Mouse (Mus musculus): ENCODE measurements around the gene Aes. TPM values are rescaled to one million over a fixed set of nuclear protein-coding genes. Genes with fewer than 3 reads are reported as not detected.

The Aes gene
- total and polyA plus RNA-seq, 3 experiments = 182 to 1,535 (median 400) TPM

DNA sequence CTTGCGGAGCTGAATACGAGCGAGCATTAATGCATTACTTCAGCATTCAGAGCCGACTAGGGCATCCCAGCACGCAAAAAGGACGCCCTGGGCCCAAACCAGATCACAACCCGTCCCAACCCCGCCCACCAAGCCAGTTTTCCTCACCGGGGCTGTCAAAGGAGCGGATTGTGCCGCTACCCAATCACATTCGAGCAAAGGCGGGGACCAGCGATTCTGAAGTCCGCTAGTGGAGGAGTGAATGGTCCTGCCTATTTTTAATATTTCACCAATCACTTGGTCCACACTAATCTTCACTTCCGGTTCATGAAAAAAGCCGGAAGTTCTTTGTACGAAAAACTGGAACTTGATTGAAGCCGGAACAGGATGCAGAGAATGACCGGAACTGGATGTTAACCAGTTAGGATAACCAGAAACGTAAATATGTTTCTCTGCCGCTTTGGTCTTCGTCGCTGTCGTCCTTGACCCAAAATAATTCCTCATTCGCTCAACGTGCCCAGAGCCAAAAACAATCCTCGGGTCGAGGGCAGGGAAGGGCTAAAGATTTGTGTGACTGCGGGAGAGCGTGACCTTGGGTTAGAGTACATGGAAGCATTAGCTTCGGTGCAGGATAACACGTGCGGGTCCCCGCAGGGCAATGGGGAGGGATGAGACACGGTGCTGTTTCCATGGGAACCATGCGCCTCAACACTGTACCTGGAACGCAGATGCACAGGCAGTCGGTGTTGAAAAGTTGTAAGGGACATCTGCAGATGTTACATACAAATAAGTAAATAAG lies 46.9 kb downstream of the Aes start, which contains the start of gene BC025920:
BC025920 (plus strand) TSS at position 297 of the 778 bp plus-strand sequence.
- 0 out of 2 replicates have a peak, but pooled peaks cover 2% of the 10 kb centered on the region for H3K9me3 ChIP-seq (replicated peaks)
- peak within 1 kb of the TSS; percentile 79 for H3K4me3 ChIP-seq (ENCODE audit: low read depth, low read length)
- peaks cover 53% of the 10 kb centered on the region for H3K4me1 ChIP-seq (ENCODE audit: insufficient read depth, low read depth, low read length)
- H3K36me3 ChIP-seq (replicated peaks) = peaks cover 27% of the 10 kb centered on the region
- peak; percentile 92 for ATAC-seq (ENCODE audit: extremely low read depth, insufficient number of reproducible peaks, low FRiP score, poor library complexity, severe bottlenecking)
- TF ChIP-seq CTCF (IDR thresholded peaks at IDR 0.05; ENCODE audit: low read depth, low read length) = no peak
- TF ChIP-seq POLR2AphosphoS5 (IDR thresholded peaks at IDR 0.05; ENCODE audit: insufficient replicate concordance, low read depth, low read length) = no peak
- no peak for TF ChIP-seq GATA2 (IDR thresholded peaks at IDR 0.05; ENCODE audit: borderline replicate concordance, low read depth, low read length)
- TF ChIP-seq GATA1 (IDR thresholded peaks at IDR 0.05; ENCODE audit: borderline replicate concordance, low read length) = no peak
- TF ChIP-seq TAL1 (conservative IDR thresholded peaks at IDR 0.05; ENCODE audit: low read depth, low read length) = no peak
- DNase-seq (ENCODE audit: low spot score) = peak; percentile 98
- no peaks in the 10 kb centered on the region for H3K27me3 ChIP-seq (ENCODE audit: insufficient read depth, low read length)

DNA sequence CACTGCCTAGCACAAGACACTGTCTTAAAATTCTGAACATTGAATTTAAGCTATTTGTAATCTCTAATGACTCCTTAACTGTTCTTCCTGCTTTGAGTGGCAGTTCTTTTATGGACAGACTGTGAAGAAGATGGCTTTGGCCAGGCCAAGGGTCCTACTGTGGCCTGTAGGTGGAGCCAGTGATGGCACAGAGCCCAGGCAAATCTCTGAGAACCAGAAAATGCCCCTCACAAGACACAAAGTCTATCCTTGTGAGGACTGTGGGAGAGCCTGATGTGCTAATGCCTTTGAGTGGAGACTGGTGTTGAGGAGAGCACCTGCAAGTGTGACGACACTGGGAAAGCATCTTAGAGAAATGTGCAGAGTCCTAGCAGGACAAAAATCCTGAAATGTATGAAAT lies 49.0 kb downstream of the Aes start:
- H3K27me3 ChIP-seq (ENCODE audit: insufficient read depth, low read length) = no peaks in the 10 kb centered on the region
- H3K4me1 ChIP-seq (ENCODE audit: insufficient read depth, low read depth, low read length) = peaks cover 42% of the 10 kb centered on the region
- DNase-seq (ENCODE audit: low spot score) (no peak), ATAC-seq (ENCODE audit: extremely low read depth, insufficient number of reproducible peaks, low FRiP score, poor library complexity, severe bottlenecking) (no peak)
- no peak overlapping the region for H3K4me3 ChIP-seq (ENCODE audit: low read depth, low read length)
- H3K9me3 ChIP-seq (replicated peaks) = 0 out of 2 replicates have a peak, but pooled peaks cover 2% of the 10 kb centered on the region
- peaks cover 27% of the 10 kb centered on the region for H3K36me3 ChIP-seq (replicated peaks)
- no peak for TF ChIP-seq POLR2AphosphoS5 (IDR thresholded peaks at IDR 0.05; ENCODE audit: insufficient replicate concordance, low read depth, low read length)
- TF ChIP-seq CTCF (IDR thresholded peaks at IDR 0.05; ENCODE audit: low read depth, low read length) = no peak
- no peak for TF ChIP-seq GATA2 (IDR thresholded peaks at IDR 0.05; ENCODE audit: borderline replicate concordance, low read depth, low read length)
- TF ChIP-seq GATA1 (IDR thresholded peaks at IDR 0.05; ENCODE audit: borderline replicate concordance, low read length) = no peak
- no peak for TF ChIP-seq TAL1 (conservative IDR thresholded peaks at IDR 0.05; ENCODE audit: low read depth, low read length)

DNA sequence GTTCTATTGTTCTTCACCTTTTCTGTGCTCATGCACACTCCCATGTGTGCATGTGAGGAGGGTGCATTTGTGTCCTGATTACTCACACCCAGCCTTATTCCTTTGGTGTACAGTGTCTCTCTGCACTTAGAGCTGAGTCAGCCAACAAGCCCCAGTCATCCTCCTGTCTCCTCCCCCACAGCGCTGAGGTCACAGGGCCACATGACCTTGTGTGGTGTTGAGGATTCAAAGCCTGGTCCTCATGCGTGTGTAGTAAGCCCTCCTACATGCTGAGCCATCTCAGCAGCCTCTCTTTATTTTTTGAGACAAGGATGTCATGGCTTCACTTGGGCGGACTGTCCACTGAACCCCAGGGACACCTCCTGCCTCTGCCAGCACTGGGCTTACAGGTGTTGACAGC lies 53.5 kb downstream of the Aes start:
- Histone ChIP-seq H3K4me3 (ENCODE audit: low read depth, low read length) (no peak overlapping the region), H3K36me3 (replicated peaks) (peaks cover 23% of the 10 kb centered on the region), H3K27me3 (ENCODE audit: insufficient read depth, low read length) (peaks cover 13% of the 10 kb centered on the region), H3K9me3 (replicated peaks) (0 out of 2 replicates have a peak, but pooled peaks cover 2% of the 10 kb centered on the region), H3K4me1 (ENCODE audit: insufficient read depth, low read depth, low read length) (peaks cover 10% of the 10 kb centered on the region)
- no peak for TF ChIP-seq POLR2AphosphoS5 (IDR thresholded peaks at IDR 0.05; ENCODE audit: insufficient replicate concordance, low read depth, low read length)
- TF ChIP-seq CTCF (IDR thresholded peaks at IDR 0.05; ENCODE audit: low read depth, low read length) = no peak
- no peak for TF ChIP-seq GATA1 (IDR thresholded peaks at IDR 0.05; ENCODE audit: borderline replicate concordance, low read length)
- TF ChIP-seq TAL1 (conservative IDR thresholded peaks at IDR 0.05; ENCODE audit: low read depth, low read length) = no peak
- no peak for TF ChIP-seq GATA2 (IDR thresholded peaks at IDR 0.05; ENCODE audit: borderline replicate concordance, low read depth, low read length)
- ATAC-seq (ENCODE audit: extremely low read depth, insufficient number of reproducible peaks, low FRiP score, poor library complexity, severe bottlenecking) = no peak
- no peak for DNase-seq (ENCODE audit: low spot score)

DNA sequence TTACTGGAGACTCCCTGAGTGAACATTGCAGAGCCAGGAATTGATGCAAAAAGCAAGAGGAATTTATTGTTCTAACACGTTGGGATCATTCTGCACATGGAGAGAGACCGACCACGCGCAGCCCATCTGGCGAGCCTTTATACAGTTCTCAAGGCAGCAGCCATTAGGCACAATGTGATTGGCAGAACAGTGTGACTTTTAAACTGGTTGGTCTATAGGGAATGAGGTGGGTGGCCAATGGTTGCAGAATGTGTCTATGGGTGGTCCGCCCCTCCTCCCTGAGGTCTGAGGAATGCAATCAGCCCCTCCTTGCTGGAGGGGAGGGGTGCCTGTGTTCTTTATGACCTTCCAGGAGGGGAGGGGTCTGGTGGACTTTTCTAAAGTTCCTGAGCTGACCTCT lies 56.2 kb downstream of the Aes start:
- no peak overlapping the region for H3K4me3 ChIP-seq (ENCODE audit: low read depth, low read length)
- ATAC-seq (ENCODE audit: extremely low read depth, insufficient number of reproducible peaks, low FRiP score, poor library complexity, severe bottlenecking) = no peak
- TF ChIP-seq GATA1 (IDR thresholded peaks at IDR 0.05; ENCODE audit: borderline replicate concordance, low read length) (no peak), TAL1 (conservative IDR thresholded peaks at IDR 0.05; ENCODE audit: low read depth, low read length) (no peak), POLR2AphosphoS5 (IDR thresholded peaks at IDR 0.05; ENCODE audit: insufficient replicate concordance, low read depth, low read length) (no peak), GATA2 (IDR thresholded peaks at IDR 0.05; ENCODE audit: borderline replicate concordance, low read depth, low read length) (no peak), CTCF (IDR thresholded peaks at IDR 0.05; ENCODE audit: low read depth, low read length) (no peak)
- H3K4me1 ChIP-seq (ENCODE audit: insufficient read depth, low read depth, low read length) = peaks cover 5% of the 10 kb centered on the region
- no peak for DNase-seq (ENCODE audit: low spot score)
- peaks cover 3% of the 10 kb centered on the region for H3K36me3 ChIP-seq (replicated peaks)
- 0 out of 2 replicates have a peak, but pooled peaks cover 2% of the 10 kb centered on the region for H3K9me3 ChIP-seq (replicated peaks)
- peaks cover 13% of the 10 kb centered on the region for H3K27me3 ChIP-seq (ENCODE audit: insufficient read depth, low read length)

Other genes with a start within 250 kb of the Aes start
Only the 20 nearest of the 25 such genes appear.
- 14.3 and 14.4 TPM in 2 replicates for gene Mfsd12, start 202.0 kb upstream of the Aes start, total RNA-seq (2014; fragmentation: Nextera tagmentation)
- gene Mfsd12, start 202.0 kb upstream of the Aes start, total RNA-seq (2017) = 13.1 and 14.6 TPM in 2 replicates
- gene Mfsd12, start 202.0 kb upstream of the Aes start, polyA plus RNA-seq (2012) = 46.7 and 48.2 TPM in 2 replicates
- 2.0 TPM in 1 of 2 replicates, not detected in the other for gene 4930404N11Rik, start 193.7 kb upstream of the Aes start, total RNA-seq (2014; fragmentation: Nextera tagmentation)
- 0.17 and 1.2 TPM in 2 replicates for gene 4930404N11Rik, start 193.7 kb upstream of the Aes start, total RNA-seq (2017)
- 0.52 and 0.65 TPM in 2 replicates for gene 4930404N11Rik, start 193.7 kb upstream of the Aes start, polyA plus RNA-seq (2012)
- 29.7 and 65.2 TPM in 2 replicates for gene Fzr1, start 181.0 kb upstream of the Aes start, total RNA-seq (2014; fragmentation: Nextera tagmentation)
- gene Fzr1, start 181.0 kb upstream of the Aes start, total RNA-seq (2017) = 15.8 and 22.8 TPM in 2 replicates
- gene Fzr1, start 181.0 kb upstream of the Aes start, polyA plus RNA-seq (2012) = 88.9 and 96.2 TPM in 2 replicates
- gene Dohh, start 175.1 kb upstream of the Aes start, total RNA-seq (2014; fragmentation: Nextera tagmentation) = 9.6 and 11.9 TPM in 2 replicates
- 60.4 and 69.7 TPM in 2 replicates for gene Dohh, start 175.1 kb upstream of the Aes start, total RNA-seq (2017)
- gene Dohh, start 175.1 kb upstream of the Aes start, polyA plus RNA-seq (2012) = 186 and 220 TPM in 2 replicates
- 1.1 TPM in 1 of 2 replicates, not detected in the other for gene Gm48551, start 175.0 kb upstream of the Aes start, total RNA-seq (2014; fragmentation: Nextera tagmentation)
- 2.6 and 4.1 TPM in 2 replicates for gene Gm48551, start 175.0 kb upstream of the Aes start, total RNA-seq (2017)
- gene Gm48551, start 175.0 kb upstream of the Aes start, polyA plus RNA-seq (2012) = 0.72 and 1.3 TPM in 2 replicates
- 1.2 and 3.1 TPM in 2 replicates for gene Gm48552, start 170.5 kb upstream of the Aes start, total RNA-seq (2014; fragmentation: Nextera tagmentation)
- gene Gm48552, start 170.5 kb upstream of the Aes start, total RNA-seq (2017) = 0.38 and 0.93 TPM in 2 replicates
- 7.2 and 7.4 TPM in 2 replicates for gene Gm48552, start 170.5 kb upstream of the Aes start, polyA plus RNA-seq (2012)
- 6.5 and 13.8 TPM in 2 replicates for gene Smim24, start 166.4 kb upstream of the Aes start, total RNA-seq (2014; fragmentation: Nextera tagmentation)
- gene Smim24, start 166.4 kb upstream of the Aes start, total RNA-seq (2017) = 1.9 and 3.5 TPM in 2 replicates
- 1.6 and 1.8 TPM in 2 replicates for gene Smim24, start 166.4 kb upstream of the Aes start, polyA plus RNA-seq (2012)
- gene Nfic, start 103.9 kb upstream of the Aes start, total RNA-seq (2014; fragmentation: Nextera tagmentation) = 6.9 and 9.5 TPM in 2 replicates
- gene Nfic, start 103.9 kb upstream of the Aes start, total RNA-seq (2017) = 0.52 and 0.66 TPM in 2 replicates
- gene Nfic, start 103.9 kb upstream of the Aes start, polyA plus RNA-seq (2012) = 16.1 and 19.3 TPM in 2 replicates
- not detected in 2 replicates for gene Celf5, start 76.8 kb upstream of the Aes start, total RNA-seq (2014; fragmentation: Nextera tagmentation)
- 0.05 and 0.06 TPM in 2 replicates for gene Celf5, start 76.8 kb upstream of the Aes start, total RNA-seq (2017)
- gene Celf5, start 76.8 kb upstream of the Aes start, polyA plus RNA-seq (2012) = 0.05 and 0.09 TPM in 2 replicates
- gene Ncln, start 63.1 kb upstream of the Aes start, total RNA-seq (2014; fragmentation: Nextera tagmentation) = 58.2 and 72.3 TPM in 2 replicates
- gene Ncln, start 63.1 kb upstream of the Aes start, total RNA-seq (2017) = 35.5 and 50.1 TPM in 2 replicates
- gene Ncln, start 63.1 kb upstream of the Aes start, polyA plus RNA-seq (2012) = 154 and 179 TPM in 2 replicates
- gene S1pr4, start 59.4 kb upstream of the Aes start, total RNA-seq (2014; fragmentation: Nextera tagmentation) = not detected in 2 replicates
- 1.6 and 1.9 TPM in 2 replicates for gene S1pr4, start 59.4 kb upstream of the Aes start, total RNA-seq (2017)
- gene S1pr4, start 59.4 kb upstream of the Aes start, polyA plus RNA-seq (2012) = 0.75 and 1.00 TPM in 2 replicates
- gene Gna15, start 35.3 kb upstream of the Aes start, total RNA-seq (2014; fragmentation: Nextera tagmentation) = 20.9 and 22.5 TPM in 2 replicates
- 20.1 and 21.5 TPM in 2 replicates for gene Gna15, start 35.3 kb upstream of the Aes start, total RNA-seq (2017)
- gene Gna15, start 35.3 kb upstream of the Aes start, polyA plus RNA-seq (2012) = 16.5 TPM in 2 replicates
- 6.4 and 6.5 TPM in 2 replicates for gene Gna11, start 14.3 kb upstream of the Aes start, total RNA-seq (2014; fragmentation: Nextera tagmentation)
- 8.4 and 9.7 TPM in 2 replicates for gene Gna11, start 14.3 kb upstream of the Aes start, total RNA-seq (2017)
- gene Gna11, start 14.3 kb upstream of the Aes start, polyA plus RNA-seq (2012) = 13.0 and 14.0 TPM in 2 replicates
- gene Tle2, start 15.1 kb downstream of the Aes start, total RNA-seq (2014; fragmentation: Nextera tagmentation) = 0.45 and 1.8 TPM in 2 replicates
- gene Tle2, start 15.1 kb downstream of the Aes start, total RNA-seq (2017) = 1.5 and 2.5 TPM in 2 replicates
- 3.3 and 3.6 TPM in 2 replicates for gene Tle2, start 15.1 kb downstream of the Aes start, polyA plus RNA-seq (2012)
- gene Tle6, start 41.6 kb downstream of the Aes start, total RNA-seq (2014; fragmentation: Nextera tagmentation) = 42.7 and 44.3 TPM in 2 replicates
- gene Tle6, start 41.6 kb downstream of the Aes start, total RNA-seq (2017) = 17.5 and 21.5 TPM in 2 replicates
- gene Tle6, start 41.6 kb downstream of the Aes start, polyA plus RNA-seq (2012) = 28.8 and 49.5 TPM in 2 replicates
- gene BC025920, start 46.8 kb downstream of the Aes start, total RNA-seq (2014; fragmentation: Nextera tagmentation) = 6.7 and 6.8 TPM in 2 replicates
- gene BC025920, start 46.8 kb downstream of the Aes start, total RNA-seq (2017) = 3.3 and 4.3 TPM in 2 replicates
- gene BC025920, start 46.8 kb downstream of the Aes start, polyA plus RNA-seq (2012) = 0.40 and 0.50 TPM in 2 replicates
- 35.9 and 61.0 TPM in 2 replicates for gene Sirt6, start 68.3 kb downstream of the Aes start, total RNA-seq (2014; fragmentation: Nextera tagmentation)
- gene Sirt6, start 68.3 kb downstream of the Aes start, total RNA-seq (2017) = 6.0 and 6.6 TPM in 2 replicates
- 136 and 158 TPM in 2 replicates for gene Sirt6, start 68.3 kb downstream of the Aes start, polyA plus RNA-seq (2012)
- 13.8 and 16.3 TPM in 2 replicates for gene Ankrd24, start 69.1 kb downstream of the Aes start, total RNA-seq (2014; fragmentation: Nextera tagmentation)
- 13.4 and 14.3 TPM in 2 replicates for gene Ankrd24, start 69.1 kb downstream of the Aes start, total RNA-seq (2017)
- 9.8 and 12.7 TPM in 2 replicates for gene Ankrd24, start 69.1 kb downstream of the Aes start, polyA plus RNA-seq (2012)
- gene Gm10778, start 89.6 kb downstream of the Aes start, total RNA-seq (2014; fragmentation: Nextera tagmentation) = 11.1 and 11.8 TPM in 2 replicates
- gene Gm10778, start 89.6 kb downstream of the Aes start, total RNA-seq (2017) = 6.0 and 7.9 TPM in 2 replicates
- 0.10 and 0.34 TPM in 2 replicates for gene Gm10778, start 89.6 kb downstream of the Aes start, polyA plus RNA-seq (2012)
- gene Zfp433, start 145.3 kb downstream of the Aes start, total RNA-seq (2014; fragmentation: Nextera tagmentation) = 16.3 and 17.2 TPM in 2 replicates
- gene Zfp433, start 145.3 kb downstream of the Aes start, total RNA-seq (2017) = 15.8 and 16.4 TPM in 2 replicates
- 0.31 and 0.87 TPM in 2 replicates for gene Zfp433, start 145.3 kb downstream of the Aes start, polyA plus RNA-seq (2012)

Measured in G1E (cell line).